18 mouse cellular contexts compared by ENCODE assay signal in genomic region chr11:116893532-116894442, GRCm38 (mm10). TPM values are rescaled to one million over a fixed set of nuclear protein-coding genes. Genes with fewer than 3 reads are reported as not detected.
DNase-seq lines count a peak whose midpoint lies in the region; TF ChIP-seq lines count a peak whose summit lies in the region.
"Had no signal": no experiment of that assay in that cellular context is flagged by ENCODE, and none has a peak within 500 bp of the region (broad histone marks: within the 10 kb centered on the region; RNA-seq: fewer than 3 reads in every experiment).

No protein-coding gene starts in this region.

- H3K27ac ChIP-seq in layer of hippocampus, adult 2 months: no peak overlapping the region
- H3K27ac ChIP-seq: embryonic facial prominence, embryonic 12.5 days; forebrain, embryonic 15.5 days; heart, embryonic 13.5 days; kidney, embryonic 15.5 days; liver, embryonic 14.5 days; stomach, embryonic 15.5 days had no signal

- H3K4me3 ChIP-seq in layer of hippocampus, adult 2 months: no peak overlapping the region
- H3K4me3 ChIP-seq: embryonic facial prominence, embryonic 12.5 days; forebrain, embryonic 15.5 days; heart, embryonic 13.5 days; kidney, embryonic 15.5 days; megakaryocyte, embryonic 14.5 days; stomach, embryonic 15.5 days had no signal

- no peak for DNase-seq in layer of hippocampus, adult 2 months (ENCODE audit: low spot score in 2 of 2)
- DNase-seq in layer of hippocampus, adult 9-10 months (ENCODE audit: low spot score): no peak
- peak; percentile 58 for DNase-seq in right cerebral cortex, postnatal 14 days
- no peak for DNase-seq in right cerebral cortex, adult 18-20 months
- peak; percentile 92 for DNase-seq in R1 (ENCODE audit: low read depth, low spot score)
- no peak for DNase-seq in adrenal gland, adult (ENCODE audit: inconsistent age in 2 of 2, low spot score in 1 of 2)
- DNase-seq in retina, postnatal 1 day: no peak
- DNase-seq: adrenal gland, postnatal 14 days; cerebellum, adult 18-20 months; gastrocnemius, postnatal 10 days; layer of hippocampus, postnatal 36 days had no signal

- 0 out of 2 replicates have a peak, but pooled peaks have one; percentile 13 for TF ChIP-seq CTCF in layer of hippocampus, adult 2 months (conservative IDR thresholded peaks at IDR 0.05)

RNA-seq across cellular contexts. Expression of gene Mgat5b, which starts 24.9 kb away (rescaled TPM):
- 10 to 100 TPM; 51.0 to 51.2 TPM for total RNA-seq in layer of hippocampus, adult 2 months (2021)

RNA-seq across cellular contexts. Expression of gene Srsf2, which starts 40.9 kb away (rescaled TPM):
- 100 to 1,000 TPM; 163 to 180 TPM for total RNA-seq in layer of hippocampus, adult 2 months (2021)

RNA-seq across cellular contexts. Expression of gene Mfsd11, which starts 41.5 kb away (rescaled TPM):
- 10 to 100 TPM; 41.0 to 41.6 TPM for total RNA-seq in layer of hippocampus, adult 2 months (2021)

RNA-seq across cellular contexts. Expression of gene Jmjd6, which starts 50.5 kb away (rescaled TPM):
- 10 to 100 TPM; 26.2 to 32.2 TPM for total RNA-seq in layer of hippocampus, adult 2 months (2021)

RNA-seq across cellular contexts. Expression of gene Mettl23, which starts 50.7 kb away (rescaled TPM):
- total RNA-seq in layer of hippocampus, adult 2 months (2021): 10 to 100 TPM; 23.0 to 26.8 TPM

Comparison
In these comparisons a context has a peak if more than half of its experiments do, and no peak if none do; other contexts are left out.
1. DNase-seq: peak in right cerebral cortex, postnatal 14 days (single experiment) and R1 (single experiment); none in layer of hippocampus, adult 2 months (0 of 2), layer of hippocampus, adult 9-10 months (single experiment), right cerebral cortex, adult 18-20 months (single experiment), adrenal gland, adult (0 of 2) and retina, postnatal 1 day (single experiment).